Mouse (Mus musculus) left cerebral cortex, adult 8-10 months (tissue): ENCODE measurements at regions not wholly inside any gene's neighbourhood (a gene's known extent, or its start where the extent isn't known, plus 50 kb on each side); places are given as distances from the start of the nearest gene placed in this dataset.

Source experiments
- DNase-seq, 2 experiments: peaks; one replicate each; pipeline ENCODE4 v3.0.0; 2022; ENCODE audit warnings: low spot score in 2 of 2

DNA sequence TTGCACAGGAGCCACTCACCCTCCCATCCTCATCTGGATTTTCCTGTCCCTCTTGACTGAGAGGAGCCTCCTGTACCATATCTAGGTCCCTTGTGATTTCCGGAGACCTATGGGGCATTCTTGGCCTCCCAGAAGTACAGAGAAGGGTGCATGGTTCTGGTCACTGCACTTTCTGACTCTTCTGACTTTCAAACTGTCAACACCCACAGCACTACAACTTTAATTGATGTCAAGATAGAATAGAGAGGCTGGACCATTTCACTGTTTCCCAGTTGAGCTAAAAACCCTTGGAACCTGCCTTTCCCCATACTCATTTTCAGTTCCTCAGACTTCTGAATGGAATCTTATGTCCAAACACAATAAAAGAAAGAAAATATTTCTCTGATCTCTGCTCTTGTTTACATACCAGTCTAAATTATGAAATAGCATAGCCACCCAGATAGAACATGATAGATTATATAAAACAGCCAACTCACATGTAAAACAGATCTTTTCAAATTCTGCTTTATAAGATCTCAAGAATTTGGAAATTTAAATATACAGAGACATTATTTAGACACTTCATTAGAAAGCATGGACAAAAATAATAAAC, 144.2 kb downstream of the Ptger3 start:
- DNase-seq: no peak

GRCm38 (mm10) chr3:157699961-157700360, 133.3 kb downstream of the Ptger3 start:
- no peak for DNase-seq

DNA sequence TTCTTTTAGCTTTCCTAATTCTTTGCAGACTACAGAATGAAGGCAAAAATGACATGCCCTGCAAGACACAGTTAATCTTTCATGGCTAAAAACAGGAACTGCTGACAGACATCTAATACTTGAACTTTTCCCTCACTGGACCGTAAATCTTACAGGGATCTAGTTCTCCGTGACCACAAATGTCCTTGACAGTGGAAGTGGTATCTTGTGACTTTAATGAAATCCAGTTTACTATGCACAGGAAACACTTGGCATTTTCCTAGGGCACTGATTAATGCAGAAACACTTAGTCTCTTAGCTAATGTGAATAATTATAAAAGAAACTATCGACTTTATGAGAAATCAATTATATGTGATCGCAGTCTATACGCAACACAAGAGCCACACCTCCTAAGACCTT, 131.8 kb downstream of the Ptger3 start:
- DNase-seq: no peak

DNA sequence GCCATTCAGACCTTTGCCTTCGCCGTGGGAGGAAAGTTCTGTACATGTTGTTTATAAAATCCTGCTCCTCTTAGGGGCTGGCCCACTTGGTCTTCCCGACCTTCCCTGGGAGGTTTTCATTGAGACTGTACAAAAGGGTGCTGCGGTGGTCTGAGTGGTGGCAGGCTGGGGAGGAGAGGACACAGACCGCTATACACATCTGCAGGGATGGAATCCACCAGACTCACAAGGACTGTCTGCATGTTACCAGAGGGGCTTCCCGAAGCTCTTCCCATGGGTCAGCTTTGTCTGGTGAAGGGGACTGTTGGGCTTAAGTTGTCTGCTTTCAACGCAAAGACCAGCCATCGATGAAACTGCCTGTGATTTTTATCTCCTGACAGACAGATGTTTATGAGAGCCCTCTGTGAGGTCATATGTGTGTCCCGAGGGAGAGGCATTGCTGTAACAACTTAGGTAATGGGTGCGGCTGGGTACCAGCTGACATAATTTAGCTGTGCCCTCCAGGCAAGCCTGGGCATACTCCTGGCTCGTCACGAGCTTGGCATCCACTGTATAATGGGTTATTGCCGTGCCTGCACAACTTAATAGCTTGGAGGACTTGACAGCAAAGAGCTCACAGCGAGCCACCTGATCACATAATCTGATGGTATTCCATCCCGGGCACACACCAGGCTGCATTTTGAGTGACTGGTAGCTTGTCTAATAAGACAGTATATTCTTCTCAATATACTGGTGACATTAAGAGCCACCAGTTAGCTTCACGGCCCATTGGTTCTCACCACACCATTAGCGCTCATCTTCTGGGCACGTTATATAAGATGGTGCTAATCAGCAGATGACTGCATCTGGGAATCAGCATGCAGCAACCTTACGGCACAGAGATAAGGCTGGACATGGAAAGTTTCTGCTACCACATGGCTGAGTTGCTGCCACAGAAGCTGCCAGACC, 128.7 kb downstream of the Ptger3 start:
- DNase-seq: no peak
